Mouse (Mus musculus): ENCODE measurements around the gene Tbx4. TPM values are rescaled to one million over a fixed set of nuclear protein-coding genes. Genes with fewer than 3 reads are reported as not detected.

Tbx4 gene
- polyA plus RNA-seq (2015; fragmentation: Nextera tagmentation; extraction: Ambion mirVana): 78.8 and 81.3 TPM in 2 replicates

DNA sequence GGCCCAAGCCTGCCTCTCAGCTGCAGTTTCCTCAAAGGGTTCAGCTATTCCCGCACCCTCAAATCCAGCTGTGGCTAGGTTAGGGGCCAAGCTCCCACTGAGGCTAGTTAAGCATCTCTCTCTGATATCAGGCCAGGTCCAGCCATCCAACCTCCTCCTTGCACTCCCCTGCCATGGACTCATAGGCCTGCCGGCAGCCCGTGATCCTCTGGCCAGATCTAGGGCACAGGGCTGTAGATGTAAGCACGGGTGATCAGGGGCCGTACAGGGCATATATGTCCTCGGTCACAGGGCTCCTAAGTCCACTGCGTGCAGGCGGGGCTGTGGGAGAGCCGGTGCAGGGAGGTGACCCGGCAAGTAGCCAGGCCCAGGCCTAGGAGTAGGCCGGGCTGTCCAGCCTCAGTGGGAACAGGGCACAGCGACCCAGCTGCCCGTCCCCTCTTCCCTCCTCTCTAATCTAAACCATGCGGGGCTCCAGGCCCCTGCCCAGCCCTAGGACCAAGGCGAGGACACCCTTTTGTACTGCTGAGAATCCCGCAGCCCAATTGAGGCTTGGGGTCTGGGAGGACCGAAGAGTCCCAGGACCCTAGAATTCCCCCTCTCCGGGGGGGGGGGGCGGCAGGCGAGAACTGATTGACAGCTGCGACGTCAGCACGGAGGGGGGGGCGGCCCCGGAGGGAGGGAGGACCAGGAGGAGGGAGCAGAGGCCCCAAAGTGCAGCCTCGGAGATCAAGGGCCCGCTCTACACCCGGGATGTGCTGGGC, at the start of gene Tbx4:
TSS of gene Tbx4 (plus strand) at position 758 of the 764 bp plus-strand sequence.
- Histone ChIP-seq H3K4me2 (peak within 1 kb of the TSS; percentile 67), H3K27me3 (peaks cover 62% of the 10 kb centered on the region), H3K4me3 (peak within 1 kb of the TSS; percentile 61), H3K27ac (peak within 1 kb of the TSS; percentile 93), H3K9me3 (no peaks in the 10 kb centered on the region), H3K9ac (peak within 1 kb of the TSS; percentile 81), H3K36me3 (no peaks in the 10 kb centered on the region), H3K4me1 (peaks cover 16% of the 10 kb centered on the region)
- peak; percentile 80 for ATAC-seq (ENCODE audit: borderline replicate concordance, extremely low read depth, low FRiP score, low TSS enrichment)
- 13% methylated on average over 25 of the region's 28 CpGs for WGBS

DNA sequence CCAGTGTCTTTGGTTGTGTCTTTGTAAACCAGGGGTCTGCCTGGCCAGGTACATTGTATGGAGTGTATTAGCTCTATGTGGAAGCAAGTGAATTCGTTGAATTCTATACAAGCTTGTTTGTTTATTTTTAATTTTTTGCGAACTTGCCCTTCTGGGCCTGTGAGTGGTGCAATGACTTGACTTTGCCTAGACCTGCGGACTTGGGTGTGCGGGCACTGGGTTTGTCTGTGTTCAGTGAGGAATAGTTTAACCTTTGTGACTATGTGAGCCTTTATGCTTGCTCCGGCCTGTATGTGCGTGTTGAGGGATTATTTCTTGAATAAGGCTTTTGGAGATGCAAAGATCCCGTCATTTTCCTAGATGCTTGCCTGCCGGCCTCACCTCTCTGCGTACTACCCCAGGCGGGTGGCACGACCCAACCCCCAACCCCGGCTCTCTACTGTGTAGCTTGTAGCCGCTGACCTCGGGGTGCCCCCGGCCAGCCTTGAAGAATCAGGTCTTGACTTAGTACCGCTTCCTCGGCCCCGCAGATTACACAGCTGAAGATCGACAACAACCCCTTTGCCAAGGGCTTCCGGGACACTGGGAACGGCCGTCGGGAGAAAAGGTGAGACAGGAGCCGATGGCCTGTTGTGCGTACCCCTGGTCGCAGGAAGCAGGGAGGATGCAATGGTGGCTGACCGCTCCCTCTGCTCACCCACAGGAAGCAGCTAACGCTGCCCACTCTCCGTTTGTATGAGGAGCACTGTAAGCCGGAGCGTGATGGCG, 49.5 kb upstream of the Tbx4 start:
- H3K27ac ChIP-seq: peak overlapping the region; percentile 97
- peak overlapping the region; percentile 74 for H3K9ac ChIP-seq
- no peak for ATAC-seq (ENCODE audit: borderline replicate concordance, extremely low read depth, low FRiP score, low TSS enrichment)
- no peaks in the 10 kb centered on the region for H3K36me3 ChIP-seq
- H3K4me2 ChIP-seq: peak overlapping the region; percentile 87
- peaks cover 31% of the 10 kb centered on the region; the same call in 1 of the 2 replicates for H3K4me1 ChIP-seq
- WGBS: 2% methylated on average over 32 of the region's 32 CpGs
- H3K4me3 ChIP-seq: peak overlapping the region; percentile 64
- no peaks in the 10 kb centered on the region for H3K9me3 ChIP-seq
- H3K27me3 ChIP-seq: peaks cover 84% of the 10 kb centered on the region

DNA sequence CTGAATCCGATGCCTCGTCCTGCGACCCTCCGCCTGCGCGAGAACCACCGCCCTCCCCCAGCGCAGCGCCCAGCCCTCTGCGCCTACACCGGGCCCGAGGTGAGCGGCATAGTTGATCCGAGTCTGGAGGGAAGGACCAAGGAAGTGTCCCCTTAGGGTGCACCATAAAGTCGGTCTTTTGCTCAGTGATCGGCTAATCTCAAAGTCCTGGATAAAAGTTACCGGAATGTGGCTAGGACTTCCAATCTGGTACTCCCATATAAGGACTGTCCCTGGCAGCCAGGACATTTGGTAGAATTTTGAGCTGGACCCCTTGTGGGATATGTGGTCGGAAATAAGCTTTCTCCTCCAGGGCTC, 49.0 kb upstream of the Tbx4 start:
- Histone ChIP-seq H3K4me2 (peak overlapping the region; percentile 87), H3K36me3 (no peaks in the 10 kb centered on the region), H3K9me3 (no peaks in the 10 kb centered on the region), H3K4me3 (peak overlapping the region; percentile 64), H3K27me3 (peaks cover 80% of the 10 kb centered on the region), H3K27ac (peak overlapping the region; percentile 97), H3K4me1 (peaks cover 27% of the 10 kb centered on the region; the same call in 1 of the 2 replicates), H3K9ac (peak overlapping the region; percentile 74)
- WGBS: 3% methylated on average over 18 of the region's 18 CpGs
- no peak for ATAC-seq (ENCODE audit: borderline replicate concordance, extremely low read depth, low FRiP score, low TSS enrichment)

DNA sequence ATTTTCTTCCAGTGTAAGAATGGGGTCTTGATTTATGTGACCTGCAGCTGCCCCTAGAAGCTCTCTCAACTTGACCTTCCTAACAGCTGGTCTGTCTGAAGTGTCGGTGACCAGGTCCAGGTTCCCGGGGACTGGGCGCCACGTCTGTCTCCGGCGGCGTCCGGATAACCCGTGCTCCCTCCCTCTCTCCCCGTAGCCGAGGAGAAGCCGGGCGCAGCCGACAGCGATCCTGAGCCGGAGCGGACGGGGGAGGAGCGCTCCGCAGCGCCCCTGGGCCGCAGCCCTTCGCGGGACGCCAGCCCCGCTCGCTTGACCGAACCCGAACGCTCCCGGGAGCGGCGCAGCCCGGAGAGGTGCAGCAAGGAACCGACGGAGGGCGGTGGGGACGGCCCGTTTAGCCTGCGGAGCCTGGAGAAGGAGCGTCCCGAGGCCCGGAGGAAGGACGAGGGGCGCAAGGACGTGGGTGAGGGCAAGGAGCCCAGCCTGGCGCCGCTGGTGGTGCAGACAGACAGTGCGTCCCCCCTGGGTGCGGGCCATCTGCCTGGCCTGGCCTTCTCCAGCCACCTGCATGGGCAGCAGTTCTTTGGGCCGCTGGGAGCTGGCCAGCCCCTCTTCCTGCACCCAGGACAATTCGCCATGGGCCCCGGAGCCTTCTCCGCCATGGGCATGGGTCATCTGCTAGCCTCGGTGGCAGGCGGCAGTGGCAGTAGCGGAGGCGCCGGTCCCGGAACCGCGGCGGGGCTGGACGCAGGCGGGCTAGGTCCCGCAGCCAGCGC, 48.4 kb upstream of the Tbx4 start:
- no peak for ATAC-seq (ENCODE audit: borderline replicate concordance, extremely low read depth, low FRiP score, low TSS enrichment)
- Histone ChIP-seq H3K4me1 (peaks cover 31% of the 10 kb centered on the region), H3K27me3 (peaks cover 75% of the 10 kb centered on the region), H3K4me2 (peak overlapping the region; percentile 87), H3K36me3 (no peaks in the 10 kb centered on the region), H3K9me3 (no peaks in the 10 kb centered on the region), H3K4me3 (peak overlapping the region; percentile 64), H3K27ac (peak overlapping the region; percentile 97), H3K9ac (peak overlapping the region; percentile 74)
- under 1% methylated on average over 58 of the region's 67 CpGs for WGBS

DNA sequence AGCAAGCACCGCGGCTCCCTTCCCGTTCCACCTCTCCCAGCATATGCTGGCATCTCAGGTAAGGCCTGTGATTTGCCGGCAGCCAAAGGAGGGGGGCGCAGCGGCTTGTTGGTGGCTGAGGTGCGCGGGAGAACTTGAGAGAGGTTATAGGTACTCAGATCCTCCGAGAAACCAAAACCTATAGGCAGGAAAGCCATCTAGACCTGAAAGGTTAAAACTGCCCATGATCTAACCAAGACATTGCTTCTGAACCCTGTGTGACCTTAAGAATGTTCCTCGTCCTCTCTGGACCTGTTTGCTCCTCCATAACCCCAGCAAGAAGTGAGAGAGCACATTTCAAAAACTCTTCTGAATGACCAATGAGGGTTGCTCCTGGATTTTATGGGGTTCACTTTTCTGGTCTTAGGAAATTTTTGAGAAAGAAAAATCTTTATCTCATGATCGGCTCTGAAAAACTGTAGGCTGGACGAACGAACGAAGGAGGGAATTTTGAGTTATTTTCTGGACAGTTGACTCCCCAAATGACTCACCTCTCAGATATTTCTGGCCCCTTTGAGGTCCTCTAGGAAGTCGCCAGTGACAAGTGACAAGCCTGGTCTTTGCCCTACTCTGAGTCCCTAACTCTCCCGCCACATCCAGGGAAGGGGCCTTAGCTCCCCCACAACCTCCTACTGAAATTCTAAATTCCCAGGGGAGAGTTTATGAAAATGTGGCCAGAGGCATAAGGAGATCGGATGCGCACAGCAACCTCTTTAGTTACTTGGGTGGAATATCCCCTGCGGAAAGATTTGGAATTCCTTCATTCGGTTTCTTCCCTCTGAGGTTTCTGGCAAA, 47.6 kb upstream of the Tbx4 start:
- no peaks in the 10 kb centered on the region for H3K36me3 ChIP-seq
- H3K4me2 ChIP-seq: peak overlapping the region; percentile 87
- H3K9me3 ChIP-seq: no peaks in the 10 kb centered on the region
- peaks cover 35% of the 10 kb centered on the region for H3K4me1 ChIP-seq
- peak overlapping the region; percentile 97 for H3K27ac ChIP-seq
- whole genome bisulfite sequencing: 13% methylated on average over 19 of the region's 20 CpGs
- H3K27me3 ChIP-seq: peaks cover 74% of the 10 kb centered on the region
- peak overlapping the region; percentile 74 for H3K9ac ChIP-seq
- peak overlapping the region; percentile 64 for H3K4me3 ChIP-seq
- ATAC-seq (ENCODE audit: borderline replicate concordance, extremely low read depth, low FRiP score, low TSS enrichment): no peak

DNA sequence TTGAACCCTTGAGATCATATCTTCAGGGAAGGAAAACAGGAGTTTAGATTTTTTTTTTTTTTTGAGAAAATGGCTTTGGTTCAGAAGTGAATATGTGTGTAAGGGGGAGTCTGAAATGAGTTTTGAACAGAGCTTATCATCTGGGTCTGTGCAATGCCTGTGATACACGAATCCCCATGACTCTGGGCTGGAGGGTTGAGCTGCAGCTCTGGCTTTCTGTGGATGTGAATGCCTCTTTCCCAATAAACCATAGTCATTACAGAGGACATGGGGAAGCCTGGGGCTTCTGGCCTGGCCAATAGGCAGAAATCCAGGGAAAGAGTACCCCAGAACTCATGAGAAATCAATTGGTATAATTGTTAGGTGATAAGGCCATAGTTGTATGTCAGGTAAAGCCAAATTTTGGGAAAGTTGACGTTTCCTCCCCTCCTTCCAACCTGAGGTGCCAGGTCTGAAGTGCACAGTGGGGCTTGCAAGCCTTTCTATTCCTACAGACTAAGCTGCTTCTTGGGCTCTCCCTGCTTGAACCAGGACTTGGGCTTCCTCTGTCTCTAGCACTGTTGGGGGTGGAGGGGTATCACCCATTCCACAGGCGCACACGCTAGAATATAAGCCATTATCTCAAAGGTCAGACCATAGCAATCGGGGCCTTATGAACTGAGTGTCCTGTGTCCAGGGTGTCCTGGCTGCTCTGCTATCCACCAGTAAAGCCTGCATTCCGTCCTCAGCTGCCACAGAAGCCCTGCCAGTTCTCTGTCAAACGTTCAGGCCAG, 46.8 kb upstream of the Tbx4 start:
- Histone ChIP-seq H3K9ac (peak overlapping the region; percentile 74), H3K4me3 (peak overlapping the region; percentile 64), H3K27me3 (peaks cover 66% of the 10 kb centered on the region), H3K9me3 (no peaks in the 10 kb centered on the region), H3K4me2 (peak overlapping the region; percentile 87), H3K27ac (peak overlapping the region; percentile 97), H3K36me3 (no peaks in the 10 kb centered on the region), H3K4me1 (peaks cover 39% of the 10 kb centered on the region)
- 22% methylated on average over 7 of the region's 7 CpGs for WGBS
- no peak for ATAC-seq (ENCODE audit: borderline replicate concordance, extremely low read depth, low FRiP score, low TSS enrichment)

DNA sequence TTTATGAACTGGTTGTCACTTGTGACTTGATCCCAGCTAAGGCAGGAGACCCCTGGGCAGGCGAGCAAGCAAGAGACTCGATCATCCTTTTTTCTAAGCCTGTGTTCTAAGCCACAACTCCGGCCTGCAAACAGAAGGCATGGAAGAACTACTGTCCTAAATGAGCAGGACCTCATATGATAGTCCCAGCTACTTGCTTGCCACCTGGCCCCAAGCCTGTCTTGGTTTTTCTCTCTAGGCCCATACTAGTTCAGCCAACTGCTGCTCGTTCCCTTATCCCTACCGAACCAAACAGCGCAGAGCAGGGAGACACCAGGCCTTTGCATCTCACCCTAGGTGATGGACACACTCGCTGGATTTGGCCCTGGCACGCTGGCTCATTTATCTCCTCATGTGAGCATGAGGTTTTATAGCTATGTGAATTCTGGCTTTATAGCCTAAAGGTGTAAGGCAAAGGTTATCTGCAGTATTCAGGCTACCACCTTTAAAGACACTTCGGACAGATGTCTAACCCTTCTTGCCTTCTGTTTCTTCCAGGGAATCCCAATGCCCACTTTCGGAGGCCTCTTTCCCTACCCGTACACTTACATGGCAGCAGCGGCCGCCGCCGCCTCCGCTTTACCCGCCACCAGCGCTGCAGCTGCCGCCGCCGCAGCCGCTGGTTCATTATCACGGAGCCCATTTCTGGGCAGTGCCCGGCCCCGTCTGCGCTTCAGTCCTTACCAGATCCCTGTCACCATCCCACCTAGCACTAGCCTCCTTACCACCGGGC, 46.0 kb upstream of the Tbx4 start:
- 9% methylated on average over 27 of the region's 27 CpGs for WGBS
- Histone ChIP-seq H3K4me2 (peak overlapping the region; percentile 87), H3K4me1 (peaks cover 47% of the 10 kb centered on the region), H3K27me3 (peaks cover 58% of the 10 kb centered on the region), H3K27ac (peak overlapping the region; percentile 97), H3K9ac (peak overlapping the region; percentile 74), H3K4me3 (peak overlapping the region; percentile 64), H3K36me3 (no peaks in the 10 kb centered on the region), H3K9me3 (no peaks in the 10 kb centered on the region)
- ATAC-seq (ENCODE audit: borderline replicate concordance, extremely low read depth, low FRiP score, low TSS enrichment): no peak

DNA sequence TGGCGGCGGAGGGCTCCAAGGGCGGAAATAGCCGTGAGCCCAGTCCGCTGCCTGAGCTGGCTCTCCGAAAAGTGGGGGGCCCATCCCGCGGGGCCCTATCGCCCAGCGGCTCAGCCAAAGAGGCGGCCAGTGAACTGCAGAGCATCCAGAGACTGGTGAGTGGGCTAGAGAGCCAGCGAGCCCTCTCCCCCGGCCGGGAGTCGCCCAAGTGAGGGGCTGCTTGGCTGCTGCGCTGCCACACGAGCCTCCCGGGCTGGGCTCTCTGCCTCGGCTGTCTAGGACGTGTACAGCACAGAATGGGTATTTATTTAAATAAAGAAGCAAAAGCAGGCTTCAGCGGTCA, 45.4 kb upstream of the Tbx4 start:
- Histone ChIP-seq H3K4me2 (peak overlapping the region; percentile 87), H3K4me3 (peak overlapping the region; percentile 64), H3K27ac (peak overlapping the region; percentile 97), H3K9me3 (no peaks in the 10 kb centered on the region), H3K4me1 (peaks cover 48% of the 10 kb centered on the region), H3K36me3 (no peaks in the 10 kb centered on the region), H3K9ac (peak overlapping the region; percentile 74), H3K27me3 (peaks cover 54% of the 10 kb centered on the region)
- 5% methylated on average over 21 of the region's 21 CpGs for WGBS
- ATAC-seq (ENCODE audit: borderline replicate concordance, extremely low read depth, low FRiP score, low TSS enrichment): no peak

DNA sequence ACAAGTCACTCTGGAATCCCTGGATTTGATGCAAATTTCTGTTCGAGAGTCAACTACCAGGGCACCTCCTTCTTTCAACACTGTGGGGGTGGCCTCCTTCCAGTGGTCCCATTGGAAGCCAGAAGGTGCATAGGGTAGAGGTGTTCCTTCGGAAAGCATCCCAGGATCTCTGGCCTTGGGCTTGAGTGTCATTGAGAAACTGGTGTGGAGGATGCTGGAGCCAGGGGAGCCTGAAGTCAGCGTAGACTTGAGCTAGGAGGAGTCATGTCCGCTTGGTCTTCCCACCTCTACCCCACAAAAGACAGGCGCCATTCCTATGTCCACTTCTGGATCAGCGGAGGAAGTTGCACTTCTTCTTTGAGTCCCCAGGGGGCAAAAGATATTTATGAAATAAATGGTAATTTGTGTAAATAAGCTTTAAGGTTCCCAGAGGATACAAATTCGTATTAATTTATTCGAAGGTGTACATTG, 45.0 kb upstream of the Tbx4 start:
- Histone ChIP-seq H3K4me2 (peak overlapping the region; percentile 87), H3K27me3 (peaks cover 50% of the 10 kb centered on the region), H3K9ac (peak overlapping the region; percentile 74), H3K9me3 (no peaks in the 10 kb centered on the region), H3K4me3 (peak overlapping the region; percentile 64), H3K27ac (peak overlapping the region; percentile 97), H3K36me3 (no peaks in the 10 kb centered on the region), H3K4me1 (peaks cover 51% of the 10 kb centered on the region)
- ATAC-seq (ENCODE audit: borderline replicate concordance, extremely low read depth, low FRiP score, low TSS enrichment): no peak
- WGBS: 4% methylated on average over 8 of the region's 8 CpGs

DNA sequence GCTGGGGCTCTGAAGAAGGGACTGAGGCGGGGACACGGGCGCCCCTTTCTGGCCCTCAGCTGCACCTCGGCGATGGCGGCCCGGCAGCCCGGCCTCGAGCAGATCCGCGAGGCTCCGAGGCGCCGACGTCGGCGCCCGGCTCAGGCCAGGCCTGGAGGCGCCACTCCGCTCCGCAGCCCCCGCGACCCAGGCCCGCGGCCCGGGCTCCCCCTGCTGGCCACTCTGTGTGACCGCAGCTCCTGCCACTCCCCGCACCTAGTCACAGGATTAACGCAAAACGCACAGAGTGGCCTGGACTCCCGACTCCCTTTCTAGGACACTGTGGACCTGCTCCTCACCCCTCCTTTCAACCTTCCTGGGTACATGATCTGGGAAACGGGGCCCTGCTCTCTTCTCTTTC, 44.2 kb upstream of the Tbx4 start:
- ATAC-seq (ENCODE audit: borderline replicate concordance, extremely low read depth, low FRiP score, low TSS enrichment): no peak
- H3K27ac ChIP-seq: peak overlapping the region; percentile 97

More for the DNA sequence above, 44.2 kb upstream of the Tbx4 start:
- H3K4me1 ChIP-seq: peaks cover 53% of the 10 kb centered on the region
- H3K9ac ChIP-seq: peak overlapping the region; percentile 74
- peak overlapping the region; percentile 87 for H3K4me2 ChIP-seq
- H3K4me3 ChIP-seq: peak overlapping the region; percentile 64
- 0% methylated on average over 28 of the region's 32 CpGs for WGBS
- no peaks in the 10 kb centered on the region for H3K9me3 ChIP-seq
- H3K36me3 ChIP-seq: no peaks in the 10 kb centered on the region
- peaks cover 43% of the 10 kb centered on the region for H3K27me3 ChIP-seq

Data from lung, embryonic 15.5 days (tissue).